Mouse (Mus musculus): ENCODE results near the gene Ica1l.

Ica1l gene

GRCm38 (mm10) chr1:60008743-60009142 is 34.2 kb downstream of the Ica1l start:
- no peaks in the 10 kb centered on the region for H3K36me3 ChIP-seq (ENCODE audit: control insufficient read depth, insufficient read depth, low read length, poor library complexity, severe bottlenecking)
- no peak for DNase-seq (ENCODE audit: low read depth, low spot score)
- no peaks in the 10 kb centered on the region for H3K27me3 ChIP-seq (ENCODE audit: control insufficient read depth, insufficient read depth, low read length, poor library complexity, severe bottlenecking)

DNA sequence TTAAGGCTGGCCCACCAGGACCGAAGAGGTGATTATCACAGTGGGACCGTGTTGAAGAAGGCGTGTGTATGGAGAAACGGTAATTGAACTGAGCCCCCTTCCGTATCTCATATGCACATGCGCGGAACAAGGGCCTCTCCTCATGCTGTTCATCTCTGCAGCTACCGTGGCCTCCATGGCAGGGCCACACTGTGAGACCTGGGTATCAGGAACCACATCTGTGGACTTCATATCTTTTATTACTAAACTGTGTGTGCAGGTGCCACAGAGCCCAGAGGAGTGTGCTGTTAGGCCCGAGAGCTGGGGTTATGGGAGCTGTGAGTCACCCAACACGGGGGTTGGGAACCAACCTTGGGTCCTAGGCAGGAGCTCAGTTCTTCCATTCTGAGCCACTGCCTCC is 35.6 kb downstream of the Ica1l start:
- H3K36me3 ChIP-seq (ENCODE audit: control insufficient read depth, insufficient read depth, low read length, poor library complexity, severe bottlenecking) = no peaks in the 10 kb centered on the region
- no peaks in the 10 kb centered on the region for H3K27me3 ChIP-seq (ENCODE audit: control insufficient read depth, insufficient read depth, low read length, poor library complexity, severe bottlenecking)
- no peak for DNase-seq (ENCODE audit: low read depth, low spot score)

- Histone ChIP-seq H3K36me3 (ENCODE audit: control insufficient read depth, insufficient read depth, low read length, poor library complexity, severe bottlenecking) (no peaks in the 10 kb centered on the region), H3K27me3 (ENCODE audit: control insufficient read depth, insufficient read depth, low read length, poor library complexity, severe bottlenecking) (no peaks in the 10 kb centered on the region)
- no peak for DNase-seq (ENCODE audit: low read depth, low spot score)
These were observed 42.7 kb downstream of the Ica1l start for GRCm38 (mm10) chr1:60000319-60000718.

DNA sequence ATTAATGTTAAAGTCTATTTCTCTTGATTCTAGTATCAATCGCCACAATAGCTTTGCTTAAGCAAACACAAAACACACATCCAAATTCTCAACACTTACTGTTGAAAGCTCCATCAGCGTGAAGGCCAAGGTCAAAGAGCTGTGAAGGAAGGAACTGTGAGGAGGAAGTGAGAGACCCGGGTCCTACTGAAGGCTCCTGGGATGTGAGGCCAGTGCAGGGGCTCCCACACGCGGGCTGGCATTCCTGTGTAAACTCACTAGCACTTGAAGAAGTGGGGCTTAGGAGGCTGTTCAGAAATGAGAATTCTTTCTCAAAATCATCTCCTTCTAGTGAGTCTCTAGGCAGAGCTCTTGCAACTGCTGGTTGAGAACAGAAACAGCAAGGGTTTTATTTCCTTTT is 45.6 kb downstream of the Ica1l start:
- DNase-seq (ENCODE audit: low read depth, low spot score) = peak; percentile 19
- H3K27me3 ChIP-seq (ENCODE audit: control insufficient read depth, insufficient read depth, low read length, poor library complexity, severe bottlenecking) = no peaks in the 10 kb centered on the region
- no peaks in the 10 kb centered on the region for H3K36me3 ChIP-seq (ENCODE audit: control insufficient read depth, insufficient read depth, low read length, poor library complexity, severe bottlenecking)

- H3K36me3 ChIP-seq (ENCODE audit: control insufficient read depth, insufficient read depth, low read length, poor library complexity, severe bottlenecking) = no peaks in the 10 kb centered on the region
- DNase-seq (ENCODE audit: low read depth, low spot score) = no peak
- no peaks in the 10 kb centered on the region for H3K27me3 ChIP-seq (ENCODE audit: control insufficient read depth, insufficient read depth, low read length, poor library complexity, severe bottlenecking)
These were observed 47.3 kb downstream of the Ica1l start for GRCm38 (mm10) chr1:59995646-59996045.

DNA sequence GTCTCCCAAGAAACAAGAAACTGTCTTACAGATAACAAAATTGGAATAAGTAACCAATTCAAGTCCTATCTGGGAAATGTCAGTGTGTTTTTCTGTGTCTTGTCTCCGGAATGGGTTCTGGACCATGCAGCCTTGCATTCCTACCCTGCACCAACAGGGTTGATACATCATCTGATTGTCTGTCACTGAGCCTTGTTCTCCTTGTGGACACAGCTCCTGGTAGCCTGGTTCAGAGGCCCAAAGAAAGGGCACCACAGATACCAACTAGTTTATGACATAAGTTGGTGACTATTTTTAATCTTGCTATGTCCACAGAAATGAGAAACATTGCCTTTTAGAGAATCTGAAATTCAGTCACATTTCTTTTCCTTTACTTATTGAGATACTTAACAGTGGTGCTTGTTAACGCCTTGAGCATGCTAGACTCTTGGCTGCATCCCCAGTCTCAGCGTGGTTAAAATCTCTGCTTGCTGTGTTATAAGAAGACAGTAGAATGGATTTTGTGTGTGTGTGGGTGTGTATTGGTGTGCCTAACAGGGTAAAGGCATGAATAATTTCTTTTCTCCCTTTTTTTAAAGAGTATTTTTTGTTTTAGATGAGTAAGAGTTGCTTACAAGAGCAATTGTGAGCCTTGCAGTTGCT is 55.5 kb downstream of the Ica1l start:
- no peak for DNase-seq (ENCODE audit: low read depth, low spot score)
- H3K36me3 ChIP-seq (ENCODE audit: control insufficient read depth, insufficient read depth, low read length, poor library complexity, severe bottlenecking) = peaks cover 4% of the 10 kb centered on the region; the same call in 1 of the 2 replicates

GRCm38 (mm10) chr1:59986626-59987025 is 56.4 kb downstream of the Ica1l start:
- Histone ChIP-seq H3K36me3 (ENCODE audit: control insufficient read depth, insufficient read depth, low read length, poor library complexity, severe bottlenecking) (peaks cover 6% of the 10 kb centered on the region; the same call in 1 of the 2 replicates), H3K27me3 (ENCODE audit: control insufficient read depth, insufficient read depth, low read length, poor library complexity, severe bottlenecking) (no peaks in the 10 kb centered on the region)
- no peak for DNase-seq (ENCODE audit: low read depth, low spot score)

More for the DNA sequence above, 55.5 kb downstream of the Ica1l start:
- H3K27me3 ChIP-seq (ENCODE audit: control insufficient read depth, insufficient read depth, low read length, poor library complexity, severe bottlenecking) = no peaks in the 10 kb centered on the region

DNA sequence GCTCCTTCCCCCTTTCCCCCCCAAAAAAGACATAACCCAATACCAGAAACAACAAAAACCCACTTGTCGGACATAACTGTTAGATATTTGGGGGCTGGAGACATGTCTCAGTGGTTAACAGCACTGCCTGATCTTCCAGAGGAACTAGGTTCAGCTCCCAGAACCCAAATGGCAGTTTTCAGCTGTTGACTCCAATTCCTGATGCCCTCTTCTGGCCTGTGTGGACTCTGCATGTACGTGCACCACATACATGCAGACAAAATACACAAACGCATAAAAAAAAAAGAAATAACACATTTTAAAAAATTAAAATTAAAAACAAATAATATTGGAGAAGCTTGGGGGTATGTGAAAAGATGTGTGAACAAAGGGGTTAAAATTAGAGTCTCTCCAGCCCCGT is 75.7 kb downstream of the Ica1l start:
- peaks cover 9% of the 10 kb centered on the region for H3K36me3 ChIP-seq (ENCODE audit: control insufficient read depth, insufficient read depth, low read length, poor library complexity, severe bottlenecking)
- peak; percentile 58 for DNase-seq (ENCODE audit: low read depth, low spot score)
- H3K27me3 ChIP-seq (ENCODE audit: control insufficient read depth, insufficient read depth, low read length, poor library complexity, severe bottlenecking) = no peaks in the 10 kb centered on the region

- peaks cover 9% of the 10 kb centered on the region for H3K36me3 ChIP-seq (ENCODE audit: control insufficient read depth, insufficient read depth, low read length, poor library complexity, severe bottlenecking)
- no peaks in the 10 kb centered on the region for H3K27me3 ChIP-seq (ENCODE audit: control insufficient read depth, insufficient read depth, low read length, poor library complexity, severe bottlenecking)
- DNase-seq (ENCODE audit: low read depth, low spot score) = no peak
These were observed 76.7 kb downstream of the Ica1l start for GRCm38 (mm10) chr1:59966171-59966785.

DNA sequence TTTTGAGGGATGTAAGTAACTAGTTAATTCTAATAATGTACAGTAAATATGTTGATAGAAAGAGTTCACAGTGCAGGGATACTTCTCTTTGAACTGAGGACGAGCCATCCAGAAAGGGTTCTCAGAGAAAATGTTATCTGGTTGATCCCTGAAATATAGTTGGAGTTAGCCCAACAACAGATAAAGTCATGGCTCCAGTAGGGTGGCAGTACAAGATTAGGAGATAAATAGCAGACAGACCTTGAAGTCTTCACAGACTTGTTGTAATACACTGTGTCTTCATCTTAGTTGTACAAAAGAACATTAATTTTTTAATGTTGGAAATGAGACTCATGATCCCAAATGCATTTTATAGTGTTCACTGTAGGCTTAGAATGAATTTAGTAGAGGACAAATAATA is 83.0 kb downstream of the Ica1l start:
- no peaks in the 10 kb centered on the region for H3K27me3 ChIP-seq (ENCODE audit: control insufficient read depth, insufficient read depth, low read length, poor library complexity, severe bottlenecking)
- peaks cover 8% of the 10 kb centered on the region; the same call in 1 of the 2 replicates for H3K36me3 ChIP-seq (ENCODE audit: control insufficient read depth, insufficient read depth, low read length, poor library complexity, severe bottlenecking)
- no peak for DNase-seq (ENCODE audit: low read depth, low spot score)

- no peak for DNase-seq (ENCODE audit: low read depth, low spot score)
- peaks cover 6% of the 10 kb centered on the region; the same call in 1 of the 2 replicates for H3K36me3 ChIP-seq (ENCODE audit: control insufficient read depth, insufficient read depth, low read length, poor library complexity, severe bottlenecking)
- no peaks in the 10 kb centered on the region for H3K27me3 ChIP-seq (ENCODE audit: control insufficient read depth, insufficient read depth, low read length, poor library complexity, severe bottlenecking)
These were observed 85.8 kb downstream of the Ica1l start for GRCm38 (mm10) chr1:59957206-59957605.

DNA sequence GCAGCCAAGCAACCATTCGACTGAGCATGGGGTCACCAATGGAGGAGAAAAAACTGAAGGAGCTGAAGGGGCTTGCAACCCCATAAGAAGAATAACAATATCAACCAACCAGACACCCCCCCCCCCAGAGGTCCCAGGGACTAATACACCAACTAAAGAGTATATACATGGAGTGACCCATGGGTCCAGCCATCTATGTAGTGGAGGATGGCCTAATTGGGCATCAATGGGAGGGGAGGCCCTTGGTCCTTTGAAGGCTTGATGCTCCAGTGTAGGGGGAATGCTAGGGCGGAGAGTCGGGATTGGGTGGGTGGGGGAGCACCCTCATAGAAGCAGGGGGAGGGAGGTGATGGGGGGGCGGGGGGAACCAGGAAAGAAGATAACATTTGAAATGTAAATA is 95.5 kb downstream of the Ica1l start:
- Histone ChIP-seq H3K27me3 (ENCODE audit: control insufficient read depth, insufficient read depth, low read length, poor library complexity, severe bottlenecking) (no peaks in the 10 kb centered on the region), H3K36me3 (ENCODE audit: control insufficient read depth, insufficient read depth, low read length, poor library complexity, severe bottlenecking) (0 out of 2 replicates have a peak, but pooled peaks cover 2% of the 10 kb centered on the region)
- DNase-seq (ENCODE audit: low read depth, low spot score) = no peak

DNA sequence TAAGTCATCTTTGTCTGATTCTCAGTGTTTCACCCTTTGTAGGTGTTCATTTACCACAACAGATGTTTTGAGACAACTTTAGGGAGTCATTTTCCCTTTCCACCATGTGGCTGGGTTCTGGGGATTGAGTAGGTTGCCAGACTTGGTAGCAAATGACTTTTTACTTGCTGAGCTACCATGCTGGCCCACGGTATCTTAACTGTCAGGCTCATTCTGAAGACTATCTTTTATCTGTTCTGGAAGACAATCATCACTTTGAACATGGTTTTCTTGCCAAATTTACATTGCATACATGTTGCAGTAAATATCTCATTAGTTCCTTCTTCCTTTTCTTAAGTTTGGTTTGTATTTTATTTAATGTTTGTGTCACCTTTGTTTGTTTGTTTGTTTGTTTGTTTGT is 97.0 kb downstream of the Ica1l start:
- Histone ChIP-seq H3K27me3 (ENCODE audit: control insufficient read depth, insufficient read depth, low read length, poor library complexity, severe bottlenecking) (no peaks in the 10 kb centered on the region), H3K36me3 (ENCODE audit: control insufficient read depth, insufficient read depth, low read length, poor library complexity, severe bottlenecking) (0 out of 2 replicates have a peak, but pooled peaks cover 2% of the 10 kb centered on the region)
- no peak for DNase-seq (ENCODE audit: low read depth, low spot score)

DNA sequence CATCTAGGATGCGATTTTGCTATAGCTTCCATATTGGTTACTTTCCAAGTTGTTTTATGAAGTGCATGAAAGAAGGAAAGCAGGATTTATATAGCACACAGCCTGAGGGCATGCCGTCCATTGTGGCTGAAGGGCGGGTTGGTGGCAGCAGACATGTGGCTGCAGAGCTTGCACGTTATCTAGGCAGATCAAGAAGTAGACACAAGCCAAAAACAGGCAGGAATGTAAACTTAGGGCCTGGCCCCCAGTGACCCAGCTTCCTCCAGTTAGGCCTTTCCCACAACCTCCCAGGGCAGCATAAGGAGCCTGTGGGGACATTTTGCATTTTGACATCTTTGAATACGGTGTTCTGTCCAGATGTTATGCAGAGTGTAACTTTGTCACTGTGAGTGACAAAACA is 99.2 kb downstream of the Ica1l start:
- no peak for DNase-seq (ENCODE audit: low read depth, low spot score)
- Histone ChIP-seq H3K36me3 (ENCODE audit: control insufficient read depth, insufficient read depth, low read length, poor library complexity, severe bottlenecking) (no peaks in the 10 kb centered on the region), H3K27me3 (ENCODE audit: control insufficient read depth, insufficient read depth, low read length, poor library complexity, severe bottlenecking) (no peaks in the 10 kb centered on the region)

DNA sequence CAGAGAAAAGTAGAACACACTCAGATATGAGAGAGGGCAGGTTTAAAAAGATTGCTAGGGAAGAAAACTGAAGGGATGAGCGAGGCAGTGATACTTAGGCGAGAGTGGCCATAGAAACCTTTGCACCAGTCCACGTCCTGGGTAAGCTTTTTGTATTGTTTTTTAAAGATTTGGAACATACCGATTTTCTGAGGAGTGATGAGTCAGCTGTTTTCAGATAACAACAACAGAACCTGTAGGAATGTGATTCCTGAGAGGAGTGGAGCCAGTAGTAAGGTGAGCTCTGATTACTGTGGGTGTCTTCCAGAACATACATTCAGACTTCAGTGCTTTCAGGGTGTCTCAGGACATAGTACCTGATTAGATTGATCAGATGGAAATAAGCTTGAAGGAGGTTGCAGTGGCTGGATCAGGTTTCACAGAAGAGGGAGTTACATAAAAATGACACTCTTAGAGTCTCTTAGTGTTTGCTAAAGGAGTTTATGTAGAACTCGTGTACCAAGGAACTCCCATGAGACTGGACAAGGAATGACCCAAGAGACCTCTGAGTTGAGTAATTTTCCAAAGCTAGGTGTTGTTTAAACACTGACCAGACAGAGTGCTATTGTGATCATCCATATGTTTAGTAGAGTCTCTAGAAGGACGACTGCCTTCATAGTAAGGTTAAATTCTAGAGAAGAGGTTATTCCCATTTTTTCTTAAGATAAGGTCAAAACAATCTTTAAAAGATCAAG is 100.8 kb downstream of the Ica1l start:
- DNase-seq (ENCODE audit: low read depth, low spot score) = no peak
- H3K27me3 ChIP-seq (ENCODE audit: control insufficient read depth, insufficient read depth, low read length, poor library complexity, severe bottlenecking) = no peaks in the 10 kb centered on the region
- H3K36me3 ChIP-seq (ENCODE audit: control insufficient read depth, insufficient read depth, low read length, poor library complexity, severe bottlenecking) = no peaks in the 10 kb centered on the region

All from splenic B cell, adult 2 months (primary cell).